Mouse (Mus musculus): ENCODE data around the gene Cdc6.

- TF ChIP-seq GATA1 (IDR thresholded peaks at IDR 0.05; ENCODE audit: borderline replicate concordance, low read length) (no peak), GATA2 (IDR thresholded peaks at IDR 0.05; ENCODE audit: borderline replicate concordance, low read depth, low read length) (no peak), CTCF (IDR thresholded peaks at IDR 0.05; ENCODE audit: low read depth, low read length) (no peak), TAL1 (conservative IDR thresholded peaks at IDR 0.05; ENCODE audit: low read depth, low read length) (no peak), POLR2AphosphoS5 (IDR thresholded peaks at IDR 0.05; ENCODE audit: insufficient replicate concordance, low read depth, low read length) (no peak)
Observed at GRCm38 (mm10) chr11:98889977-98890376, 17.6 kb upstream of the Cdc6 start.
